Mouse (Mus musculus) hindbrain, embryonic 11.5 days (tissue): ENCODE measurements around the gene Rasgrp2. TPM values are rescaled to one million over a fixed set of nuclear protein-coding genes. Genes with fewer than 3 reads are reported as not detected.

ENCODE experiments used
- ATAC-seq: fragments of 200-750 bp; cut with Nextera tagmentation; 2 replicates; pipeline ENCODE4 v1.8.0; 2017; ENCODE audit warnings: mild to moderate bottlenecking, moderate TSS enrichment, moderate library complexity; ENCODE audit not compliant: low FRiP score
- DNase-seq: peaks from one replicate; pipeline ENCODE4 v3.0.0-alpha.2; 2015; ENCODE audit warnings: low spot score
- H3K27ac ChIP-seq: fragments of 300-500 bp; sonication (generic); 2 replicates; pipeline ENCODE4 v1.5.1; 2014; ENCODE audit warnings: mild to moderate bottlenecking, low read depth, low read length
- H3K27me3 ChIP-seq: fragments of 300-500 bp; sonication (generic); 2 replicates; pipeline ENCODE4 v1.6.1; 2014; ENCODE audit warnings: mild to moderate bottlenecking, low read length, moderate library complexity, mixed read lengths; ENCODE audit not compliant: control insufficient read depth, insufficient read depth
- H3K36me3 ChIP-seq: fragments of 300-500 bp; sonication (generic); 2 replicates; pipeline ENCODE4 v1.6.1; 2014; ENCODE audit warnings: mild to moderate bottlenecking, low read length, moderate library complexity, mixed read lengths; ENCODE audit not compliant: control insufficient read depth, insufficient read depth
- H3K4me1 ChIP-seq: fragments of 300-500 bp; sonication (generic); replicated peaks from 2 replicates; pipeline ENCODE4 v1.6.1; 2014; ENCODE audit warnings: low read length, mixed read lengths; ENCODE audit not compliant: control insufficient read depth, insufficient read depth
- H3K4me2 ChIP-seq: fragments of 300-500 bp; sonication (generic); replicated peaks from 2 replicates; pipeline ENCODE4 v1.6.1; 2014; ENCODE audit warnings: mild to moderate bottlenecking, low read depth, low read length
- H3K4me3 ChIP-seq: fragments of 300-500 bp; sonication (generic); 2 replicates; pipeline ENCODE4 v1.5.1; 2014; ENCODE audit warnings: low read depth, low read length
- H3K9ac ChIP-seq: fragments of 300-500 bp; sonication (generic); 2 replicates; pipeline ENCODE4 v1.6.1; 2014; ENCODE audit warnings: low read depth, low read length
- H3K9me3 ChIP-seq: fragments of 300-500 bp; sonication (generic); 2 replicates; pipeline ENCODE4 v1.6.1; 2016; ENCODE audit warnings: low read length; ENCODE audit not compliant: control insufficient read depth
- WGBS: fragments of 180-500 bp; shearing (Covaris S2); extraction: QIAGEN DNeasy Blood & Tissue Kit; methylation state at CpG from one replicate; pipeline ENCODE4 v1.1.7; 2014; 5-methylcytosine and 5-hydroxymethylcytosine counted together
- polyA plus RNA-seq: library from polyadenylated mRNA; unstranded; fragments of >200 nt; fragmentation: Nextera tagmentation; extraction: Ambion mirVana; gene quantifications from 2 replicates; pipeline ENCODE4 v1.2.1, GENCODE M21; 2014

Gene Rasgrp2
- polyA plus RNA-seq, 1 experiment from 2014 or later: 16.0 TPM

DNA sequence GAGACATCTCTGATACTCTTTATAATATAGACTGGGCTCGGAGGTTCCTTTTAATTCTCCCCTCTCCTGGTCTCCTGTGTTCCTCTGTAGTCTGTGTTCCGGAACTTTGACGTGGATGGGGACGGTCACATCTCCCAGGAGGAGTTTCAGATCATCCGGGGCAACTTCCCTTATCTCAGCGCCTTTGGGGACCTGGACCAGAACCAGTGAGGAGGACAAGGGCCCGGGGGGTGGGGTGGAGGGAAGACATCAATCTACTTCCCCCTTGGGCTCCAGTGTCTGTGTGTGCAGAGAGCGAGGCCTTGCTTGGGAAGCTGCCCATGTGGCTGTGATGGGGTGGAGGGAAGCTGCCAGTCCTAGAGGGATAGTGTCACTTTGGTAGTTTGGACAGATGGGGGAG lies 9.6 kb downstream of the Rasgrp2 start:
- 77% methylated on average over 8 of the region's 8 CpGs for WGBS
- Histone ChIP-seq H3K4me3 (no peak overlapping the region), H3K27ac (no peak overlapping the region), H3K4me1 (peaks cover under 1% of the 10 kb centered on the region; the same call in 1 of the 2 replicates), H3K9me3 (no peaks in the 10 kb centered on the region), H3K9ac (no peak overlapping the region), H3K27me3 (no peaks in the 10 kb centered on the region), H3K4me2 (no peak overlapping the region), H3K36me3 (no peaks in the 10 kb centered on the region)
- ATAC-seq (no peak), DNase-seq (no peak)

DNA sequence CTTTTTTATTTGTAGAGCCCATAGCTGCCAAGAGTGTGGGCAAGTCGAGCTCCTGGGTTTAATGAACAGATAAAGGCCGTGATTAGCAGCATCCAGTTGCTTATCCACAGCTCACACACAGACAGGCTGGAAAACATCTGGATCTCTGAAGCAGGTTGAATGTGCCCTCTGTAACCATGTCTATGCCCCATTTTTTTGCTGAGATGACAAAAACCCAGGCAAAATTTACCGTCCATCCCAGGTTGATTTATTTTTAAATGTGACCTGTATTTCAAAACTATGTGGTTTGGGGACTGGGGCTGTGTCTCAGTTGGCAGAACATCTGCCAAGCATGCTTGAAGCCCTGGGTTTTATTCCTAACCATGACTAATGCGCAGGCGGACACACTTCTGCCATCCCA lies 10.0 kb downstream of the Rasgrp2 start:
- H3K27ac ChIP-seq: no peak overlapping the region
- H3K36me3 ChIP-seq: no peaks in the 10 kb centered on the region
- no peak overlapping the region for H3K4me2 ChIP-seq
- WGBS: 79% methylated on average over 5 of the region's 5 CpGs
- ATAC-seq: no peak
- DNase-seq: no peak
- no peak overlapping the region for H3K9ac ChIP-seq
- no peaks in the 10 kb centered on the region for H3K4me1 ChIP-seq
- H3K4me3 ChIP-seq: no peak overlapping the region
- H3K9me3 ChIP-seq: no peaks in the 10 kb centered on the region
- H3K27me3 ChIP-seq: no peaks in the 10 kb centered on the region

DNA sequence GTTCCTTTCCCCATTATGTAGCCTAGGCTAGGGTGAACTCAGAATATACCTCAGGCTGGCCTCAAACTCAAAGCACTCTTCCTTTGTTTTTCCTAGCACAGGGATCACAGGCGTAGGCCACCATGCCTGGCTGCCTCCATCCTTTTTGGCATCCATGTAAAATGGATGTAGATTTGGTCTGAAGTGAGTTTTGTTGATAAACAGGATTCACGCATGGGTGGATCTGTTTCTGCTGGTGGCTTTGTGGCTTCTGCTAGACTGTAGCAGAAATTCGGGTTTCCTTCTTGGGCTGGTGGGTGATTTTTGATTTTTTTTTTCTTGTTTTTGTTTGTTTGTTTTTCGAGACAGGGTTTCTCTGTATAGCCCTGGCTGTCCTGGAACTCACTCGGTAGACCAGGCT lies 10.8 kb downstream of the Rasgrp2 start:
- no peak for DNase-seq
- 90% methylated on average over 5 of the region's 5 CpGs for WGBS
- no peak for ATAC-seq
- no peak overlapping the region for H3K9ac ChIP-seq
- H3K4me2 ChIP-seq: no peak overlapping the region
- H3K4me3 ChIP-seq: no peak overlapping the region
- no peaks in the 10 kb centered on the region for H3K4me1 ChIP-seq
- no peaks in the 10 kb centered on the region for H3K36me3 ChIP-seq
- no peaks in the 10 kb centered on the region for H3K9me3 ChIP-seq
- no peaks in the 10 kb centered on the region for H3K27me3 ChIP-seq
- H3K27ac ChIP-seq: no peak overlapping the region

DNA sequence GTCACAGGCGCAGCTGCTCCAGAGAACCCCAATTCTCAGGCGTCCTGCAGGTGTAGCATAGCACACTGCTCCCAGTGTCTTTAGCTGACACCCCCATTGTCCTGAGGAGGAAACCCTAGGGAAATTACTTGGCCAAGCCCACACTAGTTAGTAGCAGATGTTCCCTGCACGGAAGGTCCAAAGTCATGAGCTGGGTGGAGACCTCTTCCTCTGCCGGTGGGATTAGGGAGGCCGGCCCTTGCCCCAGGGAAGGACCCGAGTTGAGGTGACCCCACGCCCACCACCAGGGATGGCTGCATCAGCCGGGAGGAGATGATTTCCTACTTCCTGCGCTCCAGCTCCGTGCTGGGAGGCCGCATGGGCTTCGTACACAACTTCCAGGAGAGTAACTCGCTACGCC lies 13.7 kb downstream of the Rasgrp2 start:
- Histone ChIP-seq H3K4me3 (no peak overlapping the region), H3K4me2 (no peak overlapping the region), H3K27me3 (no peaks in the 10 kb centered on the region), H3K9ac (no peak overlapping the region), H3K9me3 (no peaks in the 10 kb centered on the region), H3K27ac (no peak overlapping the region), H3K4me1 (peaks cover 20% of the 10 kb centered on the region), H3K36me3 (no peaks in the 10 kb centered on the region)
- DNase-seq (no peak), ATAC-seq (no peak)
- WGBS: 63% methylated on average over 14 of the region's 14 CpGs

DNA sequence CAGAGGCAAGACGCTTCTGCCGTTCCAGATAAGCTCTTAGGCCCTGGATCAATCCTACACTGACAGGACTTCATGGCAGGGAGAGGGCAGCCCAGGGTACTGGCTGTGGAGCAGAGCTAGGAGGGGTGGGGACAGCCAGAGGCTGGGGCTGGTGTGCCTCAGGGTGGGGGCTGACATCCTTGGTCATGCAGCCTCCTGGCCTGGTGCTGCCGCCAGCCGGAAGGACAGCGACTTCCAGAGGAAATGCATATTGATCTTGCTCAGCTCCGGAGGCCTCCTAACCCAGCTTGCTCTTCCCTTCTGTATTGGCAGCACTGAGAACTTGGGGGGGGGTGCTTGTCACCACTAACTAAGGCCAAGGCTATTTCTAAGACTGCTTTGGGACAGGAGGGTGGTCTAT lies 16.3 kb downstream of the Rasgrp2 start:
- Histone ChIP-seq H3K4me2 (0 out of 2 replicates have a peak overlapping the region, but pooled peaks have one; percentile 11), H3K4me1 (peaks cover 24% of the 10 kb centered on the region), H3K4me3 (no peak overlapping the region), H3K9ac (peak overlapping the region; percentile 42; the same call in 1 of the 2 replicates), H3K27me3 (peaks cover 17% of the 10 kb centered on the region), H3K36me3 (no peaks in the 10 kb centered on the region), H3K27ac (peak overlapping the region; percentile 61), H3K9me3 (no peaks in the 10 kb centered on the region)
- WGBS: 37% methylated on average over 6 of the region's 6 CpGs
- DNase-seq (peak; percentile 28), ATAC-seq (no peak)

DNA sequence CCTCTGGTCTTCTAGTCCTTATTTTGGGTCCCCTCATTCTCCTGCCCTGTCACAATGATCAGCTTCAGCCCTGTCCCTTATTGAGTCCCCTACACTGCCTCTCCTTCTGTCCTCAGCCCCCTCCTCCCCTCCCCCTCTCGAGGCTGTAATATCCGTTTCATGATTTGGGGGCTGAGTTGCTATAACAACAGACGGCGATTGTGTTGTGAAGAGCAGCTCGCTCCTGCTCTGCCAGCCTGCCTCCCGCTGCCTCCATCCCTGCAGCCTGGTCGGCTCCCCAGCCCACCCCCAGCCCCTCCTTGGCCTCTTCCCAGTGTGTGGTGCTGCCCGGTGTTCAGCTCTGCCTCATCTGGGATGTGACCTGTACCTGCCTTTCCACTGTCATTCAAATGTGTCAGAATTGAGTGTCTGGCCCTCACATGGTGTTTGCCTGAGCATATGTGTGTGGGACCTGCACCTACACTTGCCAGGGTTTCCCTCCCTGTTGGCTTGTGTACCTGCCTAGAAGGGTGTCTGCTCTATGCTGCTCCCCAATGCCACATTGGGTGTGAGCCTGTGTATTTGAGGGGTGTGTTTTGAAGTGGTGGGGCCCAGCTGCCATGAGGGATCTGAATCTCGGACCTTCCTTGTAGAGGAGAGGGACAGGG lies 17.1 kb downstream of the Rasgrp2 start:
- 5% methylated on average over 9 of the region's 9 CpGs for WGBS
- Histone ChIP-seq H3K4me3 (no peak overlapping the region), H3K27me3 (peaks cover 25% of the 10 kb centered on the region), H3K9ac (peak overlapping the region; percentile 44; the same call in 1 of the 2 replicates), H3K9me3 (no peaks in the 10 kb centered on the region), H3K27ac (peak overlapping the region; percentile 68), H3K4me2 (0 out of 2 replicates have a peak overlapping the region, but pooled peaks have one; percentile 0), H3K36me3 (no peaks in the 10 kb centered on the region), H3K4me1 (peaks cover 24% of the 10 kb centered on the region)
- ATAC-seq: peak; percentile 50; the same call in 1 of the 2 replicates
- DNase-seq: peak; percentile 80

DNA sequence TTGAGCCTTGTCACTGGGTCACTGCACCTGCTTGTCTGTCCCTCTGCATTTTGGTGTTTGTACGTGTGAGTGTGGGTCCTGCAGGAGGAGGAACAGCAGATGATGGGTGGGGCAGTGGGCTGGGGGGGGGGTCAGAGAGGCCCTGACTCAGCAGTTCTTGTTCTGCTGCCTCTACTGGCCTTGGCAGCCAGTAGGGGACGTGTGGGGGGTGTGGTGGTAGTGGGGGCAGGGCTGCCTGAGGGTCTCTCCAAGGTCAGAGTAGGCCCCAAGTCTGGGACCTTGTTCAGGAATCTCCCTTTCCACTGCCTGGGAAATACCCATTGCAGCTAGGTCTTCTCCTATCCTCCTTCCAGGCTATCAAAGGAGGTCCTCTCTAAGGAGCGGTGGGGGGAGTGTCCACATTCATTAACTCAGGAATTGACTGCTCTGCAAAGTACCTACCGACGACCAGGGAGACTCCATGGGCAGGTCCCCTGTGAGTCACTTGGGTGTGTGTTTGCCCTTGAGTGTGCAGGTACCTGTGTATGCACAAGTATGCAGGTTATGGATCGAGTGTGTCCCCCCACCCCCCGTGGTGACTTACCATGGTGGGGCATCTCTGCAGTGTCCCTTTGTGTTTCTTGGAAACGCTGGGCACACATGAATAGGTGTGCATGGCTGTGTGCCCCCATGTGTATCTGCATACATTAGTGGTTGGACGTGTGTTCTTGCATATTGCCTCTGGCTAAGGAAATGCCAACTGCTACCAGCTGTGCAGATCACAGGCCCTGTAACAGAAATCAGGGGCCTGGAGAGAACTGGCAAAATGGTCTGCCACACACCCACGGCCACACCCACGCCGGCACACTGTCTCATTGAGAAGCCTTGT lies 18.0 kb downstream of the Rasgrp2 start:
- Histone ChIP-seq H3K4me1 (peaks cover 24% of the 10 kb centered on the region), H3K9me3 (no peaks in the 10 kb centered on the region), H3K4me3 (no peak overlapping the region), H3K4me2 (peak overlapping the region; percentile 1; the same call in 1 of the 2 replicates), H3K27me3 (peaks cover 29% of the 10 kb centered on the region), H3K27ac (peak overlapping the region; percentile 68), H3K9ac (peak overlapping the region; percentile 44; the same call in 1 of the 2 replicates), H3K36me3 (no peaks in the 10 kb centered on the region)
- WGBS: 67% methylated on average over 12 of the region's 12 CpGs
- ATAC-seq: no peak
- no peak for DNase-seq

DNA sequence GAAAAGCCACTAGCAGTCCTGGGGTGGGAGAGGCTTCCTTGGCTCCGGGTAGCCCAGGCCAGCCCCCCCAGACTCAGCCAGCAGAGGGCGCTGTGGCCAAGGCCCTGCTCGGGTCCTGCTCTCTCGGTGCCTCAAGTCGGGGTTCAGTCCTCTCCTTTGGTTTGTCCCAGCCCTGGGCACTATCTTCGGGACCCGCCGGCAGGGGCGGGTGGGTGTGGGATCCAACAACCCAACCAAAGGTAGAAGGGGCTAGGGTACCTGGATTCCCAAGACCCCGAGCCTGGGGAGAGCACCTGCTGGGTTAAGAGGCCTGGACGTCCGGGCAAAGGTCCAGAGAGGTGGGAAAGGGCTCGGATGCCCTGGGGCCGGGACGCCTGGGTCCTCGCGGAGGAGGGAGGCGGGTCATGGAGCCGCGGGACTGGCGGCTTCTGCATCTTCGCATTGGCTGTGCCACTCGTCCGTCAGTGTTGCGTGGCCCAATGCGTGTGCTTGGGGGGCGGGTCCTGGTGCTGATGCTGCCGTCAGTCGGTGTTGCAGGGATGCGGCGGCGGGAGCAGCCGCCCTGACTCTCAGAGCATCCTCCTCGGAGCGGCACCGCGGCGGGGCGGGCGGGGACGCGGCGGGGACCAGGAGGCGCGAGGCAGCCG lies 19.2 kb downstream of the Rasgrp2 start, which contains the start of gene Nrxn2:
TSS of gene Nrxn2 (plus strand) at position 499 of the 647 bp plus-strand sequence.
- WGBS: under 1% methylated on average over 42 of the region's 46 CpGs
- peak; percentile 93 for DNase-seq

More for the DNA sequence above, 19.2 kb downstream of the Rasgrp2 start, which contains the start of gene Nrxn2:
- H3K9ac ChIP-seq: peak within 1 kb of the TSS; percentile 66
- peak within 1 kb of the TSS; percentile 89 for H3K4me2 ChIP-seq
- H3K27ac ChIP-seq: peak within 1 kb of the TSS; percentile 76
- peaks cover 24% of the 10 kb centered on the region for H3K4me1 ChIP-seq
- peak within 1 kb of the TSS; percentile 57 for H3K4me3 ChIP-seq
- H3K9me3 ChIP-seq: no peaks in the 10 kb centered on the region
- H3K27me3 ChIP-seq: peaks cover 29% of the 10 kb centered on the region
- no peaks in the 10 kb centered on the region for H3K36me3 ChIP-seq
- ATAC-seq: peak; percentile 89
